Mouse (Mus musculus): Measurements from ENCODE around the gene Stab1.

DNA sequence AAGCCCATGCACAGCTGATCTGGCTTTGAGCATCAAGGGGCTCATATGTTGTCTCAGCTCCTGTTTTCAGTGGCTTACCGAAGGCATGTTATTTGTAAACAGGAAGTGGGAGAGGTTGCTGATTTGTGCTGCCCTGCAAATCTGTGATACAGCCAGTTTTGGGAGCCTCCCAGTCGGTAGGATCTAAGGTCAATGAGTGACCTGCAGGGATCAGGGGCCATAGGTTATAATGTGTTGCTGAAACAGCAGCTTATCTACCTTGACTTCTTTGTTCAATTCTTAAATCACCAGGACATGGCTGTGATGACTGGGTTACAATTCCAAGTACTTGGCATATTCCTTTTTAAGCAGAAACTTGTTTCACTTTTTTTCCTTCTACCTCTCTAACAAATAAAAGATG, 52.9 kb downstream of the Stab1 start:
- TF ChIP-seq CTCF (IDR thresholded peaks at IDR 0.05; ENCODE audit: low read depth) (no peak), EP300 (IDR thresholded peaks at IDR 0.05; ENCODE audit: low read depth) (no peak)

Measured in liver, embryonic 14.5 days (tissue).